Mouse (Mus musculus): ENCODE measurements around the gene Cacna1e.

DNA sequence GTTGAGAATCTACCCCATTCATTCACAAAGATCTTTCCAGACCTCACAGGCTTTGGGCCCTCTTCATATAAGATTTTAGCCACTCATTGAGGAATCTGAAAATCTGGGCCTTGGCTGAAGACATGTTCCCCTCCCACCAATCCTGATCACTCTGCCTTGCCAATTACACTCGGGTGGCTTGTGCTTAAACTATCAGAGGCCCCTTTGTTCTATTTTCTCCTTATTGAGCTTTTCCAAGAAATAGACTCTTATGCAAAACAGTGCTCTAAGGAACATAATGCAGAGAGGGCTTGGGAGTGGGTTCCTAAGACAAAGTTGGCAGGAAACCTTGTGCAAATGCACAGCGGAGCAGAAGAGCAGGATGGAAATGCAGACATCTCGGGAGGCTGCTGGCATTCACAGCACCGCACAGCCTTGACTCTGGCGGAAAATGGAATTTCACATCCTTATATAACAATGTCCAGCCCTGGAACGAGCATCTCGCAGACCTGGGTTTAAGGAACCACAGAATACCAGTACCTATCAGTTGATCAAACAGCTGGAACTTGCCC is 153.8 kb downstream of the Cacna1e start:
- TF ChIP-seq CTCF (IDR thresholded peaks at IDR 0.05; ENCODE audit: borderline replicate concordance, extremely low read depth, insufficient read depth, insufficient read length) (no peak), POLR2A (IDR thresholded peaks at IDR 0.05; ENCODE audit: borderline replicate concordance, extremely low read depth, insufficient read depth, insufficient read length, poor library complexity, severe bottlenecking) (no peak)

Data from brain, embryonic 14.5 days (tissue).